Mouse (Mus musculus) embryonic facial prominence, embryonic 12.5 days (tissue): ENCODE data around the gene Spty2d1. TPM values are rescaled to one million over a fixed set of nuclear protein-coding genes. Genes with fewer than 3 reads are reported as not detected.

Experiments used
- ATAC-seq: fragments of 200-750 bp; cut with Nextera tagmentation; 2 replicates; pipeline ENCODE4 v1.8.0; 2017; ENCODE audit not compliant: insufficient number of reproducible peaks, insufficient read depth, low FRiP score, low TSS enrichment
- H3K27ac ChIP-seq: fragments of 300-500 bp; sonication (generic); 2 replicates; pipeline ENCODE4 v1.5.1; 2016; ENCODE audit warnings: mild to moderate bottlenecking
- H3K27me3 ChIP-seq: fragments of 300-500 bp; sonication (generic); 2 replicates; pipeline ENCODE4 v1.6.1; 2016; ENCODE audit warnings: mild to moderate bottlenecking, moderate library complexity
- H3K36me3 ChIP-seq: fragments of 300-500 bp; sonication (generic); 2 replicates; pipeline ENCODE4 v1.6.1; 2016; ENCODE audit warnings: mild to moderate bottlenecking
- H3K4me1 ChIP-seq: fragments of 300-500 bp; sonication (generic); 2 replicates; pipeline ENCODE4 v1.6.1; 2016
- H3K4me2 ChIP-seq: fragments of 300-500 bp; sonication (generic); replicated peaks from 2 replicates; pipeline ENCODE4 v1.6.1; 2016; ENCODE audit warnings: mild to moderate bottlenecking, moderate library complexity
- H3K4me3 ChIP-seq: fragments of 300-500 bp; sonication (generic); 2 replicates; pipeline ENCODE4 v1.5.1; 2016; ENCODE audit warnings: mild to moderate bottlenecking
- H3K9ac ChIP-seq: fragments of 300-500 bp; sonication (generic); 2 replicates; pipeline ENCODE4 v1.6.1; 2016; ENCODE audit warnings: mild to moderate bottlenecking, moderate library complexity
- H3K9me3 ChIP-seq: fragments of 300-500 bp; sonication (generic); 2 replicates; pipeline ENCODE4 v1.6.1; 2016; ENCODE audit warnings: mild to moderate bottlenecking, moderate library complexity
- WGBS: fragments of 180-500 bp; shearing (Covaris S2); methylation state at CpG from one replicate; pipeline ENCODE4 v1.1.7; 2016; 5-methylcytosine and 5-hydroxymethylcytosine counted together
- polyA plus RNA-seq: library from polyadenylated mRNA; unstranded; fragments of >200 nt; fragmentation: Nextera tagmentation; extraction: Ambion mirVana; gene quantifications from 2 replicates; pipeline ENCODE4 v1.2.1, GENCODE M21; 2016

Gene Spty2d1
- polyA plus RNA-seq, 1 experiment from 2014 or later: 18.1 TPM

DNA sequence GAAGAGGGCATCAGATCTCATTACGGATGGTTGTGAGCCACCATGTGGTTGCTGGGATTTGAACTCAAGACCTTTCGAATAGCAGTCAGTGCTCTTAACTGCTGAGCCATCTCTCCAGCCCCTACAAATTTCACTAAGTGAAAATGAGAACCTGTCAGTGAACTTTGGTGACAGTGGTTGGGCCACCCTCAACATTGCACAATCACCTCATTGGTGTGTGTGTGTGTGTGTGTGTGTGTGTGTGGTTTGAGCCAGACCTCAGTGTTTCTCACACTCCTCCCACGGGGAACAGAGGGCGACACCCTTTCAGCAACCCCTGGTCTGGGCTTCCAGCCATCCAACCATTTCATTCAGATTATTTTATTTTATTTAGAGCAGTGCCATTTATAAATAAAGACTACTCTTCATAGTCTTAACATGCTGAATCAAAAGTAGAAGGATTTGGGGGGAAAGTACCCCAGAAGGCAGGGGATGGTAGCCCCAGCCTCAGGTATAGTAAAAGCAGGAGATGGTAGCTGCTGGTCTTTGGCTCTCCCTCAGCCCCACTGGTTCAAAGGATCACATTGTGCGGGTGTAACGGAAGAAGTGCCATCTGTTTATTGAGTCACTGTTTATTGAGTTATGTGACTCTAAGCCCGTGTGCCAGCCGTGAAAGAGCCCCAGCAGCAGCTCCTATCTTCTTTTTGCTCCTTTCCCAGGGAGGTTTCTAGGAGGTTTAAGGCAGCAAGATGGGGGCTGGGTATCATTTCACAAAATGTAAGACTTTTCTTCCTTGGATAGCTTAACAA, 22.3 kb downstream of the Spty2d1 start:
- WGBS: 53% methylated on average over 8 of the region's 8 CpGs
- no peak overlapping the region for H3K27ac ChIP-seq
- no peak for ATAC-seq

DNA sequence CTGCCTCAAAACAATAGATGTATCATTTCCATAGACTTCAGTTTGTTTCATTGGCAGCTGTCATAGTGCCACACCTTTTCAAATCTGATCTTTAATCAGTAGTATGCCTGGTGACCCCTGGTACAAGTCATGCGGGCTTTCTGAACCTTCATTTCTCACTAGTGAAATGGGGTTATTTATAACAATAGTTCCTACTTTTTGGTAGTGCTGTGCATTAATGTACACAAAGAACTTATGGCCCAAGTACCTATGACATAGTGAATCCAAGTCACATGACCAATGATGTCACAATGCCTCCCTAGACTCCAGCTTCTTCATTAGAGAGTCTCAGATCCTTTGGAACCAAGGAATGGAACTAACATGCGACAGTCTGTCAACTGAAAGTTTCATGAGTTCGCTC, 24.9 kb downstream of the Spty2d1 start, which contains the start of gene Gm9999:
TSS of gene Gm9999 (plus strand) at position 301 of the 400 bp plus-strand sequence.
- ATAC-seq: no peak
- H3K27me3 ChIP-seq: no peaks in the 10 kb centered on the region
- 95% methylated on average over 3 of the region's 3 CpGs for WGBS

More for the DNA sequence above, 22.3 kb downstream of the Spty2d1 start:
- Histone ChIP-seq H3K9ac (no peak overlapping the region), H3K36me3 (peaks cover 3% of the 10 kb centered on the region; the same call in 1 of the 2 replicates), H3K4me2 (no peak overlapping the region), H3K4me1 (0 out of 2 replicates have a peak, but pooled peaks cover 3% of the 10 kb centered on the region), H3K27me3 (no peaks in the 10 kb centered on the region), H3K9me3 (no peaks in the 10 kb centered on the region), H3K4me3 (no peak overlapping the region)

DNA sequence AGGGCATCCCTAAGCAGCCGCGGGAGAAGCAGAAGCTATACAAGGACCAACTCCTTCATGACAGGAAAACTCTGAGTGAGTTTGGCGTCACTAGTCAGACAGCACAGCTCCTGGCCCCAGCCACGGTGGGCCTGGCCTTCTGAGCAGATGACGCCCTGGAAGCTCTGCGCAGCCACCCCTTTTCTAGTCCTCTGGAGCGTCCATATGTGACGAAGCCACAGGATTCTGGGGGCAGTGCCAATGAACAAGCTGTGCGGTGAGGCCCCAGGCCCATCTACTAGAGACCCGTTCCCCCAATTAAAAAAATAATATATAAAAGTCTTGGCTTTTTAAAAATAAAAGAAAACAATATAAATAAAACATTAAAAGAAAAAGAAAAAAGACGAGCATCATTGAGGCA, 32.8 kb downstream of the Spty2d1 start:
- 89% methylated on average over 11 of the region's 11 CpGs for WGBS
- Histone ChIP-seq H3K4me1 (no peaks in the 10 kb centered on the region), H3K9ac (no peak overlapping the region), H3K27me3 (no peaks in the 10 kb centered on the region), H3K4me3 (no peak overlapping the region), H3K27ac (no peak overlapping the region), H3K4me2 (no peak overlapping the region), H3K9me3 (peaks cover 8% of the 10 kb centered on the region; the same call in 1 of the 2 replicates), H3K36me3 (no peaks in the 10 kb centered on the region)
- no peak for ATAC-seq

More for the DNA sequence above, 24.9 kb downstream of the Spty2d1 start, which contains the start of gene Gm9999:
- Histone ChIP-seq H3K4me2 (no peak within 1 kb of the TSS), H3K27ac (no peak within 1 kb of the TSS), H3K9me3 (no peaks in the 10 kb centered on the region), H3K9ac (no peak within 1 kb of the TSS), H3K4me3 (no peak within 1 kb of the TSS), H3K36me3 (no peaks in the 10 kb centered on the region), H3K4me1 (0 out of 2 replicates have a peak, but pooled peaks cover 3% of the 10 kb centered on the region)

DNA sequence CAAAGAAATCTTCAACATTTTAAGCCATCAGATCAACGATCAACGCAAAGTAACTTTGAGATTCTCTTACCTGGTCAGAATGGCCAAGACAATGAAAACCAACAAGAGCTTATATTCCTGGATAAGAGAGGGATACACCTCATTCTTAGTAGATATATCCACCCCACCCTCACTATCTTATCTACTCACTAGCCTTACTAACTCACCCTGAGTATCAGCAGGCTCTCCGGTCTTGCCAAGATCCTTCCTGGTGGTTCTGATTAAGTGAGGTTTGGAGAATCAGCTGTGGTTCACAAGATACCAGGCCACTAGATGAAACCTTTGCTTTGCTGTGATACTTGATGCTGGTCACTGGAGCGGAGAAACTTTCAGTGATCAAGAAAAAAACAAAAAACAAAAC, 33.6 kb downstream of the Spty2d1 start:
- H3K4me1 ChIP-seq: no peaks in the 10 kb centered on the region
- peaks cover 8% of the 10 kb centered on the region; the same call in 1 of the 2 replicates for H3K9me3 ChIP-seq
- no peaks in the 10 kb centered on the region for H3K36me3 ChIP-seq
- H3K4me3 ChIP-seq: no peak overlapping the region
- no peak overlapping the region for H3K4me2 ChIP-seq
- WGBS: 93% methylated on average over 4 of the region's 4 CpGs
- no peaks in the 10 kb centered on the region for H3K27me3 ChIP-seq
- ATAC-seq: no peak
- no peak overlapping the region for H3K27ac ChIP-seq
- H3K9ac ChIP-seq: no peak overlapping the region

DNA sequence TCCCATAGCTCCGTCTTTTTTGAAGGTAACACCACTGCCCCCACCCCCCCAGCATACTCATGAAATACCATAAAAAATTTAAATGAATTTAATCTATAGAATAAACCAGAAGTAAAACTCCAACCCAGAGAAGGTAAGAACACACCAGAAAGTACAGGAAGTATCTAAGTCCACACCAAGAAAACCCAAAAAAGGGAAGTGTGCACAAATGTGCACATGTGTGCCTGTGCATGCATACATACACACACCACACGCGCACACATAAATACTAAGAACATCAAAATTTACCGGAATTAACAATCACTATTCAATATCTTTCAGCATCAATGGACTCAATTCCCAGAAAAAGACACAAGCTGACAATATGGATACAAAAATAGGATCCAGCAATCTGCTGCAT, 38.3 kb downstream of the Spty2d1 start:
- H3K9me3 ChIP-seq: peaks cover 5% of the 10 kb centered on the region; the same call in 1 of the 2 replicates
- no peak overlapping the region for H3K9ac ChIP-seq
- H3K4me2 ChIP-seq: no peak overlapping the region
- H3K4me3 ChIP-seq: no peak overlapping the region
- H3K27ac ChIP-seq: no peak overlapping the region
- no peaks in the 10 kb centered on the region for H3K4me1 ChIP-seq
- ATAC-seq: no peak
- 85% methylated on average over 4 of the region's 4 CpGs for WGBS
- H3K27me3 ChIP-seq: no peaks in the 10 kb centered on the region
- no peaks in the 10 kb centered on the region for H3K36me3 ChIP-seq

DNA sequence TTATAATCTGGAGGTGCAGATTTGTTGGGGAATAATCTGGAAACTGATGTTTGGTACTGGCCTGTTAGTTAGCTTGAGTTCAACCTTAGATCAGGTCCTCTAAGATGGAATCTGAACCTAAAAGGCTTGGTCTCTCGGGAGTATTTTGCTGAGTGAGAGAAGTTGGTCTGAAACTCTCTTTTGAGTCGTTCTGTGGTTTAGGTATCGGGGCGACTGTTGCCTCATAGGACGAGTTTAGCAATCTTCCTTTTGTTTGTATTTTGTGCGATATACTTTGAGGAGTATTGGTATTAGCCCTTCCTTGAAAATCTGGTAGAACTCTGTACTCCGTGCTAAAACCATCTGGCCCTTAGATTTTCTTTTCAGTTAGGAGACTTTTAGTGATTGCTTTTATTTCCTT, 44.1 kb downstream of the Spty2d1 start:
- ATAC-seq: no peak
- peaks cover 4% of the 10 kb centered on the region; the same call in 1 of the 2 replicates for H3K27me3 ChIP-seq
- WGBS: 81% methylated on average over 7 of the region's 7 CpGs
- no peaks in the 10 kb centered on the region for H3K36me3 ChIP-seq
- H3K4me2 ChIP-seq: no peak overlapping the region
- H3K9me3 ChIP-seq: no peaks in the 10 kb centered on the region
- H3K27ac ChIP-seq: no peak overlapping the region
- no peak overlapping the region for H3K4me3 ChIP-seq
- H3K4me1 ChIP-seq: no peaks in the 10 kb centered on the region
- H3K9ac ChIP-seq: no peak overlapping the region

DNA sequence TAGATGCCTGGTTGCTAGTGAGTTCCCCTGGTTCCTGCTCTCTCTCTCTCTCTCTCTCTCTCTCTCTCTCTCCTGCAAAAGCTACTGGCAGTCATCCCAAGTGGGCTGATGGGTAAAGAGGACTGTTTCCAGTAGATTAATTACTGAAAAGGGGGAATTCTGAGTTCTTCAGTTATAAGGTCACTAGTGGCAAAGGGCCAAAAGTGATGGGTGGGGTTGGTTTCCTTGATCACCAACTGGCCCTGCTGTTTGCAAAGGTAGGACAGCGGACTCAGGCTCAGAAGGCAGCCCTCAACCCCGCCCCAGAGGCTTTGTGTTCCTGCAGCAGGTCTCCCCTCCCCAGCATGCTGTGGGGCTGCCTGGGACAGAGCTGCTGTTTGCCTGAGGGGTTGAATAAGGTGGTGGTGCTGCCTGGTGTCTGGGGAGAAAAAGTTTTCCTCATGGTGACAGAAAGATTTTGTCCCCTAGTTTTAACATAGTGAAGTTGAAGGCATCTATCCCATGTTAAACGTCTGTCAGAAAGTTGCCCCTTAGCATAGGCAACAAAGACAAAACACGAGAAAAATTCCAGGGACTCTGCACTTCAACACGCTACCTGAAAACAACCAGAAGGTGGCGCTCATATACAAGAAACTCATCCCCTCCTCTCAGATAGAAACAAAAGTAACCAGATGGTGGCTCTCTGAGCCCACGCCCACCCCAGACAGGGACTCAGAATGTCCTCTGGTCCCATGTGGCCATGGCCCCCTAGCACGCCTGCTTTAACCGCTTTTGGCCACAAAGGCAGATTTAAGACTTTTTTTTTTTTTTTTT, 45.2 kb downstream of the Spty2d1 start:
- WGBS: 0% methylated on average over 9 of the region's 9 CpGs
- H3K27me3 ChIP-seq: peaks cover 4% of the 10 kb centered on the region; the same call in 1 of the 2 replicates
- H3K36me3 ChIP-seq: no peaks in the 10 kb centered on the region
- H3K27ac ChIP-seq: no peak overlapping the region
- H3K4me3 ChIP-seq: no peak overlapping the region
- H3K9ac ChIP-seq: no peak overlapping the region
- 0 out of 2 replicates have a peak, but pooled peaks have one; percentile 43 for ATAC-seq
- H3K4me2 ChIP-seq: no peak overlapping the region
- no peaks in the 10 kb centered on the region for H3K9me3 ChIP-seq
- H3K4me1 ChIP-seq: 0 out of 2 replicates have a peak, but pooled peaks cover 3% of the 10 kb centered on the region

DNA sequence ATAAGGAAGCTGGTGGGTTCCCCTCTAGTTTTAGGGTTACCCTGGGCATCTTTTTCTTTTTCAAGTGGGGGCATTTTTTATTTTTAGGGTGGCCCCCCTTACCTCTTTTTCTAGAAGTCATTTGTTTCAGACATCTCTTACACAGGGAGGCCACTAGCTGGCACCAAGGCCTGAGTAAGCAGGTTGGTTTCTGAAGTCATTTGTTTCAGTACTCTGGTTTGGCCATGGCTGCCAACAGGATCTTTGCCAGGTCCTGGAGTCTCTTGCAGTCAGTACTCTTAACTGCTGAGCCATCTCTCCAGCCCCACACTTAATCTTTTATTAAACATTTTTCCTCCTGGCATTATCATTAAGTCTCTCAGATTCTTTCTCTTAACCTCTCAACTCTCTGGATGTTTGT, 46.1 kb downstream of the Spty2d1 start:
- H3K27me3 ChIP-seq: peaks cover 4% of the 10 kb centered on the region; the same call in 1 of the 2 replicates
- no peak overlapping the region for H3K27ac ChIP-seq
- H3K4me1 ChIP-seq: peaks cover 7% of the 10 kb centered on the region; the same call in 1 of the 2 replicates
- H3K4me3 ChIP-seq: no peak overlapping the region
- no peaks in the 10 kb centered on the region for H3K36me3 ChIP-seq
- H3K9ac ChIP-seq: no peak overlapping the region
- ATAC-seq: no peak
- no peaks in the 10 kb centered on the region for H3K9me3 ChIP-seq
- H3K4me2 ChIP-seq: no peak overlapping the region

DNA sequence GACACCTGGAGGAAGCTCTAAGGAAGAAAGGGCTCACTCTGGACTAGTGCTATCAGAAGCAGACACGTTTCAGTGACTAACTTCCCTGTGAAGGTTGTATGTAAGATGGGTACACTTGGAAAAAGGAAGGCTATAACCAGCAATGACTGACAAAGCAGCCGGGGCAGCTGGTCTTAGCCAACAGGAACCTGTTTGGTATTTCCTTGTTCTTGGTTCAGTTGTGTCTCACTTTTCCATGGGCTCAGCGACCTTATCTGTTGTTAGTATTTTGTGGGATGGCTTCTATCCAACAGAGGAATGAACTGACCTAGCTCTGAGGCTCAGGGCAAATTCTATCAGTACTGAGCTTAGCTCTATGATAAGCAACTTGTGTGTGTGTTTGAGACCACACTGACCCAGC, 47.2 kb downstream of the Spty2d1 start:
- no peak overlapping the region for H3K4me3 ChIP-seq
- H3K4me1 ChIP-seq: peaks cover 7% of the 10 kb centered on the region; the same call in 1 of the 2 replicates
- no peak for ATAC-seq
- no peaks in the 10 kb centered on the region for H3K9me3 ChIP-seq
- no peak overlapping the region for H3K4me2 ChIP-seq
- H3K27ac ChIP-seq: no peak overlapping the region
- H3K9ac ChIP-seq: no peak overlapping the region
- no peaks in the 10 kb centered on the region for H3K36me3 ChIP-seq
- H3K27me3 ChIP-seq: peaks cover 4% of the 10 kb centered on the region; the same call in 1 of the 2 replicates
- WGBS: 56% methylated on average over 3 of the region's 3 CpGs

DNA sequence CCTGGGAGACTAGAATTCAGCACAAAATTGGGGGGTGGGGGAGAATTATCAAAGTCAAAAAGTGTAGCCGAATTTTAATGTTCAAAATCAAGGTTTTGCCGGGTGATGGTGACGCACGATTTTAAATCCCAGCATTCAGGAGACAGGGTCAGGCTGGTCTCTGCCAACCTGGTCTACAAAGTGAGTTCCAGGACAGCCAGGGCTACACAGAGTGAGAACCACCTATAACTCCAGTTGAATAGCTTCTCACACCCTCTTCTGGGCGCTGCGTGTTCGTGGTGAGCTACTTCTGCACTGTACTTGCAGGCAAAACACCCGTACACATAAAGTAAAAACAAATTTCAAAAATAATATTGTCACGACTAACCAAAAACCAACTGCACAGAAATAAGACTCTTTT, 49.4 kb downstream of the Spty2d1 start:
- no peak for ATAC-seq
- Histone ChIP-seq H3K36me3 (peaks cover 16% of the 10 kb centered on the region), H3K4me2 (peak overlapping the region; percentile 78), H3K27me3 (peaks cover 4% of the 10 kb centered on the region; the same call in 1 of the 2 replicates), H3K9me3 (no peaks in the 10 kb centered on the region), H3K4me1 (peaks cover 7% of the 10 kb centered on the region; the same call in 1 of the 2 replicates), H3K4me3 (peak overlapping the region; percentile 80), H3K9ac (peak overlapping the region; percentile 78), H3K27ac (no peak overlapping the region)
- WGBS: 21% methylated on average over 9 of the region's 9 CpGs

DNA sequence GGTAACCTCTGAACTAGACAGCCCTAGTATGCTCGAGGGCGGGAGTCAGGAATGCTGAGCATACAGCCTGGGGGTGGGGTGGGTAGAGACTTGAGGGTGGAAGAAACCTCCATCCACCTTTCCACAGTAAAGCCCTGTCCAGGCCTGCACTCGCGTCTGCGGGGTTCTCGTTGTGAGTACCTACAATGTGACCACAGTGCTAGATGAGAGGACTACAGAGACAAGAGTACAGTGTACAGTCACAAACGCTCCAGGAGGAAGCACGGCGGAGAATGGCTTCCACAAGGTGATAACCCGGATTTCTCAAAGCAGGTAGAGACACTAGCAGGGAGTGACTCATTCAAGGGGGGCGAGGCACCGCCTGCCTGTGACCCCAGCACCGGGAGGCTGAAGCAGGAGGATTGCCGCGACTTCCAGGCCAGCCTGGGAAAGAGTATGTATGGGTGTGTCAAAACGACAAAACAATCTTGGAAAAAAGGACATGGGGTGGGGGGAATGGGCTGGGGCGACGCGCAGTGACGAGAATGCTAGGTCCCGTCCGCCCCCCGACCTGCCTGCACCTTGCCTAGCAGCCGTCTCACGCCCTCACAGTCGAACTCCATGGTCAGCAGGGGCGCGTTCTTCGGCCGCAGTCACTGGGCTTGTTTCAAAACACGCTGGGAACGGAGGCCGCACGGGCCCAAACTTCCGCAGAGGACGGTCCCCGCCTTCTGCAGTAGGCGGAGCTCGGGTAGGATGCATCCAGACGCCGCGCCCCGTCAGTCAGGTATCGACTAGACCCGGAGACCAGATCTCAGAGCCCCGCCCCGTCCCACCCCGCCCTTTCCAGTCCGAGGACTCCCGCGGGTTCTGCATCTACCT, 50.1 kb downstream of the Spty2d1 start, which contains the start of gene Uevld:
TSS of gene Uevld (minus strand) at position 697 of the 861 bp plus-strand sequence.
- H3K27me3 ChIP-seq: peaks cover 4% of the 10 kb centered on the region; the same call in 1 of the 2 replicates
- peaks cover 7% of the 10 kb centered on the region; the same call in 1 of the 2 replicates for H3K4me1 ChIP-seq
- peak within 1 kb of the TSS; percentile 78 for H3K9ac ChIP-seq
- no peaks in the 10 kb centered on the region for H3K9me3 ChIP-seq
- peak within 1 kb of the TSS; percentile 78 for H3K4me2 ChIP-seq
- H3K27ac ChIP-seq: peak within 1 kb of the TSS; percentile 50
- under 1% methylated on average over 51 of the region's 51 CpGs for WGBS
- H3K4me3 ChIP-seq: peak within 1 kb of the TSS; percentile 80
- H3K36me3 ChIP-seq: peaks cover 16% of the 10 kb centered on the region
- ATAC-seq: peak; percentile 85
